Mouse (Mus musculus) hindbrain, embryonic 14.5 days (tissue): ENCODE data around the gene D11Wsu47e. TPM values are rescaled to one million over a fixed set of nuclear protein-coding genes. Genes with fewer than 3 reads are reported as not detected.
A peak's percentile ranks its signal among the peaks of the same experiment; 100 is the strongest.

Experiments used
- ATAC-seq: fragments of 200-750 bp; cut with Nextera tagmentation; 2 replicates; pipeline ENCODE4 v1.8.0; 2017; ENCODE audit warnings: moderate number of reproducible peaks, mild to moderate bottlenecking, moderate TSS enrichment, moderate library complexity; ENCODE audit not compliant: low FRiP score
- DNase-seq: peaks from one replicate; pipeline ENCODE4 v3.0.0-alpha.2; 2015; ENCODE audit warnings: low spot score
- H3K27ac ChIP-seq: fragments of 300-500 bp; sonication (generic); 2 replicates; pipeline ENCODE4 v1.5.1; 2014; ENCODE audit warnings: mild to moderate bottlenecking, moderate library complexity
- H3K27me3 ChIP-seq: fragments of 300-500 bp; sonication (generic); 2 replicates; pipeline ENCODE4 v1.6.1; 2014; ENCODE audit warnings: mild to moderate bottlenecking, low read length, mixed read lengths; ENCODE audit not compliant: control insufficient read depth, insufficient read depth
- H3K36me3 ChIP-seq: fragments of 300-500 bp; sonication (generic); replicated peaks from 2 replicates; pipeline ENCODE4 v1.6.1; 2014; ENCODE audit not compliant: control insufficient read depth, insufficient read depth
- H3K4me1 ChIP-seq: fragments of 300-500 bp; sonication (generic); replicated peaks from 2 replicates; pipeline ENCODE4 v1.6.1; 2014; ENCODE audit warnings: antibody characterized with exemption, low read length, mixed read lengths; ENCODE audit not compliant: control insufficient read depth, insufficient read depth
- H3K4me2 ChIP-seq: fragments of 300-500 bp; sonication (generic); replicated peaks from 2 replicates; pipeline ENCODE4 v1.6.1; 2014; ENCODE audit warnings: mild to moderate bottlenecking, moderate library complexity
- H3K4me3 ChIP-seq: fragments of 300-500 bp; sonication (generic); replicated peaks from 2 replicates; pipeline ENCODE4 v1.5.1; 2014; ENCODE audit warnings: mild to moderate bottlenecking, low read length
- H3K9ac ChIP-seq: fragments of 300-500 bp; sonication (generic); 2 replicates; pipeline ENCODE4 v1.6.1; 2014
- H3K9me3 ChIP-seq: fragments of 300-500 bp; sonication (generic); 2 replicates; pipeline ENCODE4 v1.6.1; 2016; ENCODE audit warnings: low read length; ENCODE audit not compliant: control insufficient read depth
- WGBS: fragments of 180-500 bp; shearing (Covaris S2); extraction: QIAGEN DNeasy Blood & Tissue Kit; methylation state at CpG from one replicate; pipeline ENCODE4 v1.1.7; 2014; 5-methylcytosine and 5-hydroxymethylcytosine counted together
- polyA plus RNA-seq: library from polyadenylated mRNA; unstranded; fragments of >200 nt; fragmentation: Nextera tagmentation; extraction: Ambion mirVana; gene quantifications from 2 replicates; pipeline ENCODE4 v1.2.1, GENCODE M21; 2014

D11Wsu47e gene
- 22.2 and 24.2 TPM in 2 replicates for polyA plus RNA-seq

- H3K4me2 ChIP-seq, result peak within 1 kb of the TSS; percentile 90
- peak within 1 kb of the TSS; percentile 81 for H3K9ac ChIP-seq
- H3K27ac ChIP-seq, result peak within 1 kb of the TSS; percentile 90
- H3K4me1 ChIP-seq, result peaks cover 35% of the 10 kb centered on the region
- peak; percentile 96 for DNase-seq
- H3K36me3 ChIP-seq, result peaks cover 17% of the 10 kb centered on the region
- H3K4me3 ChIP-seq, result peak within 1 kb of the TSS; percentile 89
- no peaks in the 10 kb centered on the region for H3K9me3 ChIP-seq
- WGBS, result under 1% methylated on average over 67 of the region's 73 CpGs
- no peaks in the 10 kb centered on the region for H3K27me3 ChIP-seq
- ATAC-seq, result peak; percentile 94
Measured at GRCm38 (mm10) chr11:113683957-113684706, at the start of gene D11Wsu47e, which contains the start of gene Fam104a. Gene D11Wsu47e, plus strand, starts transcription at chr11:113684412. Gene Fam104a, minus strand, starts transcription at chr11:113684155.

DNA sequence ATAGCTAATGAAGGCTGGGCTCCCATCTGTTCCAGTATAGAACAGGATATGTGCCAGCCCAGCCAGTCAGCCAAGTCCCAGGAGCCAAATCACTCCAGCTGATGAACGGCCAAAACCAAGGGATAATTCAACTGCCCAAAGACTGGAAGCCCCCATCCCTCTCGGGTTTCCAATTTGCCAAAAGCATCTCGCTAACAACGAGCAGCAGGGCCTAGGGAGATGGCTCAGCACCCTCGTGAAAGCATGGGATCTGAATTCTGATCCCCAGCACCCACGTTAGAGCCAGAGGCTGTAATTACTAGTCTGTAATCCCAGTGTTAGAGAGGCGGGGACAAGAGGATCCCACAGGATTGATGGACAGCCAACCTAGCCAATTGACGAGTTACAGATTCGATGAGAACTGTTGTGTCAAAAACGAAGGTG, 49.5 kb upstream of the D11Wsu47e start:
- no peak for ATAC-seq
- WGBS, result 55% methylated on average over 10 of the region's 10 CpGs
- H3K9me3 ChIP-seq, result 0 out of 2 replicates have a peak, but pooled peaks cover 6% of the 10 kb centered on the region
- H3K9ac ChIP-seq, result no peak overlapping the region
- no peak overlapping the region for H3K27ac ChIP-seq
- H3K36me3 ChIP-seq, result no peaks in the 10 kb centered on the region
- no peaks in the 10 kb centered on the region for H3K27me3 ChIP-seq
- DNase-seq, result no peak
- no peak overlapping the region for H3K4me2 ChIP-seq
- no peak overlapping the region for H3K4me3 ChIP-seq
- H3K4me1 ChIP-seq, result no peaks in the 10 kb centered on the region

GRCm38 (mm10) chr11:113638680-113639079, 45.5 kb upstream of the D11Wsu47e start:
- no peaks in the 10 kb centered on the region for H3K36me3 ChIP-seq
- H3K9ac ChIP-seq, result no peak overlapping the region
- no peaks in the 10 kb centered on the region for H3K4me1 ChIP-seq
- H3K4me3 ChIP-seq, result no peak overlapping the region
- H3K9me3 ChIP-seq, result 0 out of 2 replicates have a peak, but pooled peaks cover 6% of the 10 kb centered on the region
- no peak overlapping the region for H3K27ac ChIP-seq
- H3K27me3 ChIP-seq, result no peaks in the 10 kb centered on the region
- DNase-seq (no peak), ATAC-seq (no peak)
- WGBS, result 94% methylated on average over 12 of the region's 12 CpGs
- H3K4me2 ChIP-seq, result no peak overlapping the region

DNA sequence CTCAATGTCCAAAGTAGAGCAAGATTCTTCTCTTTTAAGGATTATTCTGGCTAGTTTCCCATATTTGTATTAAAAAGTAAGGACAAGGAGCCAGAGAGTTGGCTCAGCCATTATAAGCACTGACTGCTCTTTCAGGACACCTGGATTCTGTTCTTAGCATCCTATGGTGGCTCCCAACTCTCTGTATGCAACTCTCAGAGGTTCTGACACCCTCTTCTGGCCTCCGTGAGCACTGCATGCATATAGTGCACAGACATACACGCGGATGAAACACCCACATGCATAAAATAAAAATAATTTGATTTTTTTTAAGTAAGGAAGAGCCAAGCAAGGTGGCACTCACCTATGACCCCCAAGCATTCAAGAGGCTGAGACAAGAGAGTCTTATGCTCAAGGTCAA, 39.0 kb upstream of the D11Wsu47e start:
- H3K27me3 ChIP-seq, result no peaks in the 10 kb centered on the region
- H3K36me3 ChIP-seq, result no peaks in the 10 kb centered on the region

GRCm38 (mm10) chr11:113648152-113648551, 36.1 kb upstream of the D11Wsu47e start:
- WGBS, result 3% methylated on average over 15 of the region's 15 CpGs
- peaks cover 12% of the 10 kb centered on the region for H3K36me3 ChIP-seq
- H3K4me1 ChIP-seq, result peaks cover 14% of the 10 kb centered on the region
- no peak for ATAC-seq
- no peaks in the 10 kb centered on the region for H3K27me3 ChIP-seq
- no peak overlapping the region for H3K4me3 ChIP-seq
- H3K4me2 ChIP-seq, result peak overlapping the region; percentile 18; the same call in 1 of the 2 replicates
- H3K9ac ChIP-seq, result no peak overlapping the region
- H3K27ac ChIP-seq, result no peak overlapping the region
- no peaks in the 10 kb centered on the region for H3K9me3 ChIP-seq
- peak; percentile 85 for DNase-seq

More for the DNA sequence above, 39.0 kb upstream of the D11Wsu47e start:
- H3K4me1 ChIP-seq, result peaks cover 5% of the 10 kb centered on the region; the same call in 1 of the 2 replicates
- no peak overlapping the region for H3K4me2 ChIP-seq
- DNase-seq, result no peak
- no peak overlapping the region for H3K27ac ChIP-seq
- H3K9me3 ChIP-seq, result no peaks in the 10 kb centered on the region
- H3K4me3 ChIP-seq, result no peak overlapping the region
- WGBS, result 89% methylated on average over 3 of the region's 3 CpGs
- no peak overlapping the region for H3K9ac ChIP-seq
- ATAC-seq, result no peak

DNA sequence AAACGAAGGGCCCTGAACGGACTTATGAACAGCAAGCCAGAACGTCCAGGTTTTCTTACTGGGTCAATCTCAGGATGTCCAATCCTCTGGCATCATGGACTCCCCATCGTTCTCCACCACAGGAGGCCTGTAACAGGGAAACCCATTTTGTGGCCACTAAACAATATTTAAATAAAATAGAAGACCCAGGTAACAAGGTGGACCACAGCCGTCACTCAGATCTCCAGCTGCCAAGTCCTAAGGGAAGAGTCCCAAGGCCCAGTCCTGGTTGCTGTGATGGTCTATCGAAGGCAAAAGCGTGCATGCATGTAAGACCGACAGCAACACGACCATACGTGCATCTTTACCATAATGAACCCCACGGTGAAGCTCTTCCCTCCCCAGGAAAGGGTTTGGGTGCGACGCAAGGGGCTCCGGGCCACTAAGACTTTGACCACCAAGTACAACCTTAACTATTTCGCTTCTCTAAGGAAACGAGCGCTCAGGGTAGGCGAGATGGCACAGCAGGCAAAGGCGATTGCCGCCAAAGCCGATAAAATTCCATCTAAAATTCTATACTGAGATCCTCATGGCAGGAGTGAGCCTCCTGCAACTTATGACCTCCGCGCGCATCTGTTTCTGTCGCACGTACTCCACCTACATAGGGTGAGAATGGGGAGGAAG, 35.4 kb upstream of the D11Wsu47e start, which contains the start of gene Cog1:
Cog1 (plus strand) TSS at position 480 of the 663 bp plus-strand sequence.
- 46% methylated on average over 26 of the region's 26 CpGs for WGBS
- ATAC-seq (peak; percentile 18; the same call in 1 of the 2 replicates), DNase-seq (no peak)
- Histone ChIP-seq H3K27me3 (no peaks in the 10 kb centered on the region), H3K36me3 (peaks cover 19% of the 10 kb centered on the region), H3K9ac (peak within 1 kb of the TSS; percentile 95), H3K4me3 (peak within 1 kb of the TSS; percentile 89), H3K27ac (peak within 1 kb of the TSS; percentile 94), H3K9me3 (no peaks in the 10 kb centered on the region), H3K4me2 (peak within 1 kb of the TSS; percentile 56), H3K4me1 (peaks cover 14% of the 10 kb centered on the region)

DNA sequence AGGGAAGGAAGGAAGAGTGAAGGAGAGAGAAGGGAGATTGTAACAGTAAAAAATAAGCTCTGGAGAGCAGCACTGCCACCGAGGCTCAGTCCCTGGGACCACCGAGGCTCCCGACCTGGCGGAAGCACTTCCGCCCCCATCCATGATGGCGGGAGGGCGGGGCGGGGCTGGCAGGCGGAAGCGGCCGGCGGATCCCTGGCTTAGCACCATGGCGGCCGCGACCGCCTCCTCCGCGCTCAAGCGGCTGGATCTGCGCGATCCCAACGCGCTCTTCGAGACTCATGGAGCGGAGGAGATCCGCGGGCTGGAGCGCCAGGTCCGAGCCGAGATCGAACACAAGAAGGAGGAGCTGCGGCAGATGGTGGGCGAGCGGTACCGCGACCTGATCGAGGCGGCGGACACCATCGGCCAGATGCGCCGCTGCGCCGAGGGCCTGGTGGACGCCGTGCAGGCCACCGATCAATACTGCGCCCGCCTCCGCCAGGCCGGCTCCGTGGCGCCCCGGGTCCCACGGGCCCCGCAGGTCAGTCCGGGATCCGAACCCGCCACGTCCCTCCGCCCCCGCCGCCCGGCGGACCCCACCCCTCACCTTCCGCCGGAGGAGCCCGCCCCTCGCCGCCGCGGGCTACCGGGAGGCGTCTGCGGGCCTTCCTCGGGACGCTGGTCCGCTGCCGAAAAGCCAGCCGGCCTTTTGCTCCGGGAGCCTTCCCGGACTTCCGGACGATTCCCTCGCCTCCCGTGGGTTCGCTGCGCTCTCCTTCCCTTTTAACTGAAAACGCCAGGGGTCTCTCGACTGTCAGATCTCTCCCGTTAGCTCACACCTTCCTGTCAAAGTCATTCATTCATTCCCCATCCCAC, 34.6 kb upstream of the D11Wsu47e start, which contains the start of gene Slc39a11:
Slc39a11 (minus strand) TSS at position 727 of the 858 bp plus-strand sequence.
- no peaks in the 10 kb centered on the region for H3K9me3 ChIP-seq
- peak within 1 kb of the TSS; percentile 89 for H3K4me3 ChIP-seq
- peak within 1 kb of the TSS; percentile 56 for H3K4me2 ChIP-seq
- H3K36me3 ChIP-seq, result peaks cover 26% of the 10 kb centered on the region
- under 1% methylated on average over 74 of the region's 91 CpGs for WGBS
- no peaks in the 10 kb centered on the region for H3K27me3 ChIP-seq
- H3K4me1 ChIP-seq, result peaks cover 14% of the 10 kb centered on the region
- peak within 1 kb of the TSS; percentile 94 for H3K27ac ChIP-seq
- peak within 1 kb of the TSS; percentile 95 for H3K9ac ChIP-seq
- DNase-seq (peak; percentile 73), ATAC-seq (peak; percentile 80)

DNA sequence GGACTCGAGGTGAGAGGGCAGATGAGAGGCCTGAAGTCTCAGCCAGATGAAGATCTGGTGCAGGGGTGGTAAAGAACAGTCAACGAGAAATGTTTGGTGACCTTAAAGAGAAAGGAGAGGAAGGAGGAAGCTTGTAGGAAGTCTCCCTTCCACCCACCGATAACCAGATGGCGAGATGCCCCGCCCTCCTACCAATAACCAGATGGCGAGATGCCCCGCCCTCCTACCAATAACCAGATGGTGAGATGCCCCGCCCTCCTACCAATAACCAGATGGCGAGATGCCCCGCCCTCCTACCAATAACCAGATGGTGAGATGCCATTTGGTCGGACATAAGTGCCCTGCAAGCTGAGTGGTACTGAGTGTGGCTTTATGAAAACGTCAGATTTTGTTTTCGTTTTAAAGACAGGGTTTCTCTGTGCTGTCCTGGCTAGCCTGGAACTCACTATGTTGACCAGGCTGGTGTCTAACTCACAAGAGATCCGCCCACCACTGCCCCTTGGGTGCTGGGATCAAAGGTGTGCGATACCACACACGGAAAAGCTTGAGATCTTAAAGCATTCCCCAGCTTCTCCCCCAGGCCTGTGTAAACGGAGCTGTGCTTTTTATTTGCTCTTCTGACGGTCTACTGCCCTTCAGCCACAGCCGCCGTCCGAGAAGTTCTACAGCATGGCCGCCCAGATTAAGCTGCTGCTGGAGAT, 32.9 kb upstream of the D11Wsu47e start:
- no peak for ATAC-seq
- Histone ChIP-seq H3K9ac (no peak overlapping the region), H3K27ac (no peak overlapping the region), H3K36me3 (peaks cover 44% of the 10 kb centered on the region), H3K4me2 (peak overlapping the region; percentile 56; the same call in 1 of the 2 replicates), H3K4me3 (no peak overlapping the region), H3K27me3 (no peaks in the 10 kb centered on the region), H3K4me1 (peaks cover 14% of the 10 kb centered on the region), H3K9me3 (no peaks in the 10 kb centered on the region)
- WGBS, result 65% methylated on average over 22 of the region's 22 CpGs
- no peak for DNase-seq
